Mouse (Mus musculus) left cerebral cortex, postnatal 36 days (tissue): ENCODE data around the gene Hoxa4. TPM values are rescaled to one million over a fixed set of nuclear protein-coding genes. Genes with fewer than 3 reads are reported as not detected.

Source experiments
- DNase-seq, 2 experiments: peaks; one replicate each; pipeline ENCODE4 v3.0.0; 2021 to 2022; ENCODE audit warnings: low spot score in 2 of 2, mixed read lengths in 1 of 2
- intact Hi-C: fragments of 180-260 bp; cut with DNase I; formaldehyde crosslinking; loops from one replicate; pipeline ENCODE4 v1.15.1; 2025
- total RNA-seq, 2 experiments: library from RNA; stranded (reverse); gene quantifications; 2 replicates each; pipeline ENCODE4 v1.2.3; 2021

Gene Hoxa4
- total RNA-seq, 2 experiments from 2014 or later, result not detected

GRCm38 (mm10) chr6:52170898-52171223, 20.7 kb downstream of the Hoxa4 start:
- intact Hi-C loops, result no loop called here
- DNase-seq, result no peak

GRCm38 (mm10) chr6:52170166-52170897, 21.2 kb downstream of the Hoxa4 start:
- DNase-seq, result no peak
- intact Hi-C loops, result no loop called here

GRCm38 (mm10) chr6:52169499-52170165, 21.9 kb downstream of the Hoxa4 start:
- intact Hi-C loops, result loop anchor here (5.0 kb wide), 1 partner anchor 33 kb away; the partner anchor contains the start of gene Hoxa5
- no peak for DNase-seq

GRCm38 (mm10) chr6:52168191-52169055, 23.1 kb downstream of the Hoxa4 start:
- no peak for DNase-seq
- intact Hi-C loops, result loop anchor here (5.0 kb wide), 1 partner anchor 34 kb away; the partner anchor contains the start of gene Hoxa5

- intact Hi-C loops, result loop anchor here (5.0 kb wide), 1 partner anchor 35 kb away; the partner anchor contains the start of gene Hoxa5
- no peak for DNase-seq
Observed at GRCm38 (mm10) chr6:52167736-52168161, 23.8 kb downstream of the Hoxa4 start.

GRCm38 (mm10) chr6:52167176-52167575, 24.4 kb downstream of the Hoxa4 start:
- DNase-seq, result no peak
- intact Hi-C loops, result loop anchor here (5.0 kb wide), 1 partner anchor 35 kb away; the partner anchor contains the start of gene Hoxa5

- no peak for DNase-seq
- intact Hi-C loops, result loop anchor here (5.0 kb wide), 1 partner anchor 36 kb away; the partner anchor contains the start of gene Hoxa5
Observed at GRCm38 (mm10) chr6:52166431-52167077, 25.0 kb downstream of the Hoxa4 start.

- no peak for DNase-seq
- intact Hi-C loops, result loop anchor here (5.0 kb wide), 1 partner anchor 37 kb away; the partner anchor contains the start of gene Hoxa5
Observed at GRCm38 (mm10) chr6:52165441-52166370, 25.8 kb downstream of the Hoxa4 start.

GRCm38 (mm10) chr6:52164626-52165440, 26.7 kb downstream of the Hoxa4 start, which contains the start of gene Hoxa2:
Hoxa2 (minus strand) TSS chr6:52164831.
- intact Hi-C loops, result loop anchor here (5.0 kb wide), 2 partner anchors 37 to 988 kb away; partner anchors contain the start of gene Hoxa5
- no peak for DNase-seq

- intact Hi-C loops, result loop anchor here (5.0 kb wide), 1 partner anchor 987 kb away; no protein-coding TSS in a partner anchor
- no peak for DNase-seq
Observed at GRCm38 (mm10) chr6:52164051-52164625, 27.4 kb downstream of the Hoxa4 start.

- intact Hi-C loops, result loop anchor here (5.0 kb wide), 1 partner anchor 986 kb away; no protein-coding TSS in a partner anchor
Observed at GRCm38 (mm10) chr6:52163366-52164031, 28.1 kb downstream of the Hoxa4 start.

GRCm38 (mm10) chr6:52162611-52163365, 28.8 kb downstream of the Hoxa4 start:
- intact Hi-C loops, result loop anchor here (5.0 kb wide), 1 partner anchor 985 kb away; no protein-coding TSS in a partner anchor
- DNase-seq, result no peak

More at GRCm38 (mm10) chr6:52163366-52164031, 28.1 kb downstream of the Hoxa4 start:
- no peak for DNase-seq

GRCm38 (mm10) chr6:52162093-52162380, 29.5 kb downstream of the Hoxa4 start:
- intact Hi-C loops, result loop anchor here (5.0 kb wide), 1 partner anchor 985 kb away; no protein-coding TSS in a partner anchor
- DNase-seq, result no peak

GRCm38 (mm10) chr6:52161336-52162092, 30.0 kb downstream of the Hoxa4 start:
- intact Hi-C loops, result loop anchor here (5.0 kb wide), 1 partner anchor 984 kb away; no protein-coding TSS in a partner anchor

More at GRCm38 (mm10) chr6:52161336-52162092, 30.0 kb downstream of the Hoxa4 start:
- DNase-seq, result no peak
